Mouse (Mus musculus) embryo, embryonic 10 days (tissue): ENCODE data around the gene Kalrn.
A peak's percentile ranks its signal among the peaks of the same experiment; 100 is the strongest.
"Not testable (repeated sequence)": the region's sequence is repeated elsewhere in the genome, so short reads cannot be mapped to it uniquely, and the experiment has no call there.

Experiments
- DNase-seq: peaks from one replicate; pipeline ENCODE4 v3.0.0-alpha.2; 2015; ENCODE audit warnings: low spot score

Kalrn gene

GRCm38 (mm10) chr16:34110840-34111625 is 462.3 kb downstream of the Kalrn start:
- DNase-seq, result no peak

DNA sequence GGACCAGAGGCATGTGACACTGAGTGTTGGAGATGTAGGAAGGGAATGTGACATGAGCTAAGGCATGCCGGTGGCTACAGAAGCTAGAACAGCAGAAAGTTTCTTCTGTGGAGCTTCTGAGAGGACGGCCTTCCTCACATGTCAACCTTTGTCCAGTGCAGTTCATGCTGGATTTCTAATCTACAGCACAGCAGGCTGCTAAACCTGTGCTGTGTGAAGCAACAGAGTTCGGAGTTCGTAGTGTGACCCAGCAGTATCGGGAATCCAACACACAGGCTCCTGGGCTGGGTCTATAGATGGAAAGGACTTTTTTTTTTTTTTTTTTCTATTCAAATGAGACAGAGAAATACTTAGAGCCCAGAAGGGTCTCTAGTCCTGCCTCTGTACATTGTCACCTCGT is 468.9 kb downstream of the Kalrn start:
- no peak for DNase-seq

DNA sequence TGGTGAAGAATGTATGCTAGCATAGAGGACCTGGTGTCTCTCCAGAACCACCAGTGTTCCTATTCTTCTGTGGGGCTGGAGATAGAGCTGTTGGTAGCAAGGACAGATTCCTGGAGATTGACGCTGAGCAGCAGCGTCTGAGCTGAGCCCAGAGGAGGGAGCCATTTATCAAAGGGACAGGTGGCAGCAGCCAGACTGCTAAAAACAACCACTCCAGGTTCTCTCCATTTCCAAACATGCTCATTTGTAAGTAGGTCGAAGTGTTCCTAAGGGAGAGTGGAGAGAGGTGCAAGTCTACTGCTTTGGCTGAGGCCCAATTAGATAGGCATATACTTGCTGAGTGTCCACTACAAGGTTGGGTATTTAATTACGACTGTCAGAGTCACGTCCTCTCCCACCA is 470.6 kb downstream of the Kalrn start:
- DNase-seq, result no peak

DNA sequence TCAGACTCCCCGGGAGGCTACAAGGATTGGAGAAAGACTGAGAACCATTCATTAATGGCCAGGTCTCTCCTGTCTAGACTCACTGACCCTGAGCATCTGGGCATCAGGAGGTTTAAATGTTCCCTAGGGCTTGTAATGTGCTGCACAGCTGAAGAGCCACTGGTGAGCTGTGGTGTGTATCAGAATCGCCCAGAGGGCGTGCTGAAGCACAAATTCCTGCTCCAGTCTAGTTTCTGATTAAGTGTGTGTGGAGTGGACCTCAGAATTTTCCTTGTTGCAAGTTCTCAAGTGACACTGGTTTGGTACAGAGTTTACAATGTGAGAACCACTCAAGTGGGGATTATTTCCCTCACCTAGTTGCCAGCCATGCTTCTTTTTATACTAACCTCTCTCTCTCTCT is 473.5 kb downstream of the Kalrn start:
- DNase-seq, result no peak

GRCm38 (mm10) chr16:34095548-34096141 is 477.7 kb downstream of the Kalrn start:
- peak; percentile 82 for DNase-seq

- DNase-seq, result no peak
These were observed 478.3 kb downstream of the Kalrn start for GRCm38 (mm10) chr16:34095093-34095465.

DNA sequence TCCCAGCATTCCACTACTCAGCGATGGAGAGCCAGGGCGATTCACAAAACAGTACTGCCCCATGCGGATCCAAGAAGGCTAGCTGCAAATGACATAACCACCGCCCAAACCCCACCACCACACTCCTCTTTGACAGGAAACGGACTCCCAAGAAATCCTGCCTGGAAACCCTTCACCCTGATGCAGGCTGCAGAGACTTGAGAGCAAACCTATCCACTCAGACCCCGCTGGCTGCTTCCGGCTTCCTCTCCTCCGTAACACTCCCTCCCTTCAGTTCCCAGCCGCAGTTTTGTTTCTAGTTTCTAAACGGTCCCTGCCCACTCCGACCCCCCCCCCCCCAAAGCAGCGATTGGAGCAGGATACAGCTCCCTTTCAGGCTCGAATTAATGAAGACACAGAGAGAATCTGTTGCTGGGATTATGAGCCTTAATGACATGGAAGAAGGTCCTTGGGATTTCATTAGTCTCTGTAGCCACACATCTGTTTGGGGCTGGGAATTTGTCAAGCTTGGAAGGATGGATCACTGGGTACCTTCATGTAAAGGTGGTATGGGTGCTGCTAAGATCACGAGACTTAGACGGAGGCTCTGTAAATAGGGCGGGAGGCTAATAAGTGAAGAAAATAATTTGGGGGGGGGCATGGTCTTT is 478.8 kb downstream of the Kalrn start:
- DNase-seq, result peak; percentile 81

DNA sequence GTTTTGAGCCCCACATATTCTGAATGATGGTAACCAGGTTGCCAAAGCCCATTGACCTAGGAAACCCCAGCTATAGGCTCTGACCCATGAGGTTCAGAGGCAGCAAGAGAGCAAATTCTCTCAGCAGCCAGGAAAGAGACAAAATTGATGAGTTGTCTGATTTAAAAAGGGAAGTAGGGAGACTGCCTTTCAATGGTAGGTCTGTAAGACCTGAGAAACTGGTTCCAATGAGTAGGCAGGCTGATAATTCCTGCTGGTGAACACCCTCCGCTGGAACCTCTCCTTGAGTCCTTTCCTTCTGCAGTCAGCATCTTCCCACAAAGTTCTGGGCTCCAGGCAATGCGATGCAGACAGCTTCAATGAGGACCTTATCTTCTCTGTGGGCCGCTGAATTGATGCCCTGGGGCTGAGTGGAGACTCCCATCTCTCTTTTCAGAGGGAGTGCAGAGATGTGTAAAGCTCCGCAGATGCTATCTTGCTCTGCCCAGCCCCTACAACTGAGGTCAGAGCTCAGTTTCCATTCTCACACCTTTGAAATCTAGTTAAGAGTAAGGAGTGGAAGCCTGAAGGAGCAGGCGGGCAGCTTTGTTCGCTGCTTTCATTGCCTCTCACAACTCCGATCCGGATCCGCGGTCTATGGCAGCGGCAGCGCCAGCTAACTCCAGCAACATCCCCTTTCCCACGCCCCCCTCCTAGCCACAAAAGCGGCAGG is 479.4 kb downstream of the Kalrn start:
- no peak for DNase-seq

DNA sequence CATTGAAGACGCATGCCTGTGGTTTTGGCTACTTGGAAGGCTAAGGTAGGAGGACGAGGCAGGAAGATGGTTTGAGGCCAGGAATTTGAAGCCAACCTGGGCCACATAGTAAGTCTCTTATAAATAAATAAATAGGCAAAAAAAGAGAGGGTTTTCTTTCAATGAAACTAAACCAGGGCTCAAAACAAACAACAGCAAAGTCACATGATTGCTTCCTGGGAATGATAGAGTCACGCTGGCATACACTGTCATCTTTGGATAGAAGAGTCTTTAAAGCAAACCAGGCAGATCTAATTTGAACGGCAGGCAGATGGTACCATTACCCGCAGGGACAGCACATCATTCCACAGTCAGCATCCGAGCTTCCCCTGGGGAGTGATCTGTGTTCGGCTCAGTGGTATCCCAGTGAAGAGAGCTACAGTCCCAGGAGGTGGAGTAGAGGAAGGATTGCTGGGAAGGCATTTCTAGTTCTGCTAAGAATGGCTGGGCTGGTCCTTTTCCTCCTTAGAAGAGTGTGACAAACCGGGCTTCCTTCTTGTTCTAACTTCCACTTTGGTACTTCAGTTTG is 483.7 kb downstream of the Kalrn start:
- DNase-seq, result no peak

GRCm38 (mm10) chr16:34089022-34089421 is 484.3 kb downstream of the Kalrn start:
- no peak for DNase-seq

- DNase-seq, result no peak
These were observed 485.0 kb downstream of the Kalrn start for GRCm38 (mm10) chr16:34088331-34088730.

- DNase-seq, result no peak
These were observed 489.0 kb downstream of the Kalrn start for GRCm38 (mm10) chr16:34084135-34084920.

DNA sequence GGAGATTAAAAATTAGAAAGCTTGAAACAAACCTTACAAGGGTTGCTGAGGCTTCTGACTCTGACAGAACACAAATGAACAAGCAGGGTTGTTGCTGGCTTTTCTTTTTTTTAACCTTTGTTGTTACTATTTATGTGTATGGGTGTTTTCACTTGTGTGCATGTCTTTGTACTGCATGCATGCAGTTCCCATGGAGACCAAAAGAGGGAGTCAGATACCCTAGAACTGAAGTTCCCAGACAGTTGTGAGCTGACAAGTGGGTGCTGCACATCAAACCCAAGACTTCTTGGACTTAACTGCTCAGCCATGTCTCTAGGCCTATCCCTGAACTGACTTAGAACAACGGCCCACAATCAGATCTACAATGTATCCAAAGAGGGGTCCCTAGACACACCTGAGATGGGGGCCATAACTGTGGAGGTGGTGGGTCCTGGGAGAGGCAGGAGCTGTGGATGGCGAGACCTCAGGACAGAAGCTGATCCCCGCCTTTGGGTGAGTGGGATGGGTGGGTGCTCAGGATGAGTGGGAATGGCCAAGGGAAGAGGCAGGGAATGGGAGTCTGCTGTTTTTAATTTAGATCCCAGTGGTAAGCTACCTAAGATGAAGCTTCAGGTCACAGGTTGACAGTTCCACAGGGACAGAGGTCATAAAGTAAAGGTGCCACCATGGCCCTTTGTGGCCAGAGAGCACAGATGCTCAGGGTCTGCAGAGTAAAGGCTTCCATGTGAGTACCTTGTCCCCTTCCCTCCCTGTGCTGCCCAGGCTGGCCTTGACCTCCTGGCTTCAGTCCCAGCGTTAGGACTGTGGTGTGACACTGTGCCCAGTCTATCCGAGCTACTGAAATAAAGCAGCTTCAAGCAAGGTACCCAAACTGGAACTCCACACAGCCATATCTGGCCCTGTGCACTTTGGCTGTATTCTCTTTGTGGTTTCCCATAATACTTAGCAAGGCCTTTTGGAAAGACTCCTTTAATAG is 490.6 kb downstream of the Kalrn start:
- DNase-seq, result no peak

GRCm38 (mm10) chr16:34081683-34082438 is 491.5 kb downstream of the Kalrn start:
- DNase-seq, result peak; percentile 54

- not testable (repeated sequence) for DNase-seq
These were observed 492.0 kb downstream of the Kalrn start for GRCm38 (mm10) chr16:34081314-34081682.

DNA sequence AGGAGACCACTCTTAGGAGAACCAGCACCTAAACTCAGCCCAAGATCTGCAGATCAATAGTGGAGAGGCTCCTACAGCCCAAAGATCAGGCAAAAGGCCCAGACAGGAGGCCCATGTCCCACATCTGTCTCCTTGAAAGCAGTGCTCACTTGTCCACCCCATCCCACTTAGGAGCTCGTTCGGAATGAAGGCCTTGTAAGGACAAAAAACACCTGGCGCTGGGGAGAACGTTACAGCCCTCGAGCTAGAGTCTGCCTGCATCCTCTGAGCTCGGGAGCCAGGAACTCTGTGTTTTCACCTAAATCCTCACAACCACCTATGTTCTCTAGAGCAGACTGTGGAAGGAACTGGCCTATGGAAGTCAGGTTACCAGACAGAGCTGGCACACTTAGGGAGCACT is 492.5 kb downstream of the Kalrn start:
- DNase-seq, result no peak

- no peak for DNase-seq
These were observed 493.8 kb downstream of the Kalrn start for GRCm38 (mm10) chr16:34079511-34079910.

DNA sequence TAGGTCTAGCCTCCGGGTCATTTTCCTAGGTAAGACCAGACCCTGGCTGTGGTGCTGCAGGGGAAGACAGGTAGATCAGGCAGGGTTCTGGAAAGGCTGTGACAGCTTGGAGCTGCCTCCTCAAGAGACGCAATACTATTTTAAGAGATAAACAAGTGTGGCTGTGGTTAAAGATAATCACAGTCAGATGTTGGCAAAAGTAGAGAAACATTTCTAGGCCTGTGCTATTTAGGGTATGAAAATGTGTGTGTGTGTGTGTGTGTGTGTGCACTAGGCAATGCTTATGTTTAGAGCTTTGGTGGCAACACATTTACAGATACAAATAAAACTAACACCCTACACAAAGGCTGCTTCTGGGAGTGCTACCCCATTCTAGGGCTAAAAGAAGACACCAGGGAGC is 494.6 kb downstream of the Kalrn start:
- DNase-seq, result no peak

GRCm38 (mm10) chr16:34076101-34076500 is 497.2 kb downstream of the Kalrn start:
- DNase-seq, result no peak

DNA sequence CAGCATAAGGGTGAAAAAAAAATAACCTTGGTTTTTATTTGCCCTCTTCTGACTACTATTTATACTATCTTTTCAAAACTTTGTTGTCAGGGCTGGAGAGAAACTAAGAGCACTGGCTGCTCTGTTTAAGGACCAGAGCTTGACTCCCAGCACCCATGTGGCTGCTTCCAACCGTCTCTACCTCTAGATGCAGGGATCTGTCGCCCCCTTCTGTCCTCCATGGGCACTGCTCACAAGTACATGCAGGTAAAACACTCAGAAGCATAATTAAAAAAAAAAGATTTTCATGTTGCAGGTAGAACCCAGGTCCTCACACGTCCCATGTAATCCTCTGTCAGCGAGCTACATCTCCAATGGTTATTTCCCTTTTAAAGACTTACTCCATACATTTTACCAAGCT is 499.4 kb downstream of the Kalrn start:
- no peak for DNase-seq
